Mouse (Mus musculus): ENCODE results near the gene Ddn.

DNA sequence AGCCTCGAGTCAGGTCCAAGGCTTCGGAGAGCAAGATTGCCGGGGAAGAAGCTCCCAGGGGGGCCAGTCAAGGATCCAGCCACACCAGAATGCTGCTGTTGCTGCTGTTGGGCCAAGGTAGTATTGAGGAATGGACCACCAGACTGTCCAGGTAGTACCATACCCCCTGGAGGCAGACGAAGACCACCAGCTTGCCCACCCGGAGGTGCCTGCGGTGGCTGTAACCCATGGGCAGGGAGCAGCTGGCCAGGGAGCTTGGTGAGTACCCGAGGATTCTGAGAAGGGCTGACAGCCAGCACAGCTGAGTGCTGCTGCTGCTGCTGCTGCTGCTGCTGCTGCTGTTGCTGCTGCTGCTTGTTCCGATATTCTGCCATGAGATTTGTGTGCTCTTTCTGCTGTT, 36.9 kb upstream of the Ddn start:
- TF ChIP-seq CTCF (IDR thresholded peaks at IDR 0.05; ENCODE audit: insufficient read depth, low read depth, low read length) (no peak), POLR2A (IDR thresholded peaks at IDR 0.05; ENCODE audit: insufficient read depth, low read depth, low read length) (no peak)

Measured in olfactory bulb, adult 2 months (tissue).